Mouse (Mus musculus): ENCODE data around the gene Anapc1. TPM values are rescaled to one million over a fixed set of nuclear protein-coding genes. Genes with fewer than 3 reads are reported as not detected.

The Anapc1 gene
- polyA plus RNA-seq, 1 experiment from 2014 or later, result 39.8 TPM

DNA sequence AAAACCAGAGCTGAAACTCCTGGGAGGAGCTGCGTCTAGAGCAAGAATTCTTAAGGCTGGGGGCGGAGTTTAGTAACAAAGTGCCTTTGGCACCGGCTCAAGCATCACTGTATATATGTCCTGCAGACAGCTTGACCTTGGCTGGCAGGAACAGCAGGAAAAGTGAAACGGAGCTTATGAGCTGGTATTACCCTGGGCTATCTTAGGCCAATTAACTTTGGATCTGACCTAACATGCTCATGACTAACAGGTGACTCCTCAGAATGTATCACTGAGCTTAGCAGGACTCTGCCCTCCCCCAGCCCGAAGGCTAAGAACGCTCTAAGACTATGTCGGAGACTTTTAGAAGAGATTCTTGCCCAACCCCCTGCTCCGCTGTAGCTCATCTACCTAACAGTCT lies 121.3 kb downstream of the Anapc1 start:
- no peak overlapping the region for H3K27ac ChIP-seq (ENCODE audit: low read length)
- no peak overlapping the region for H3K9ac ChIP-seq (ENCODE audit: low read depth, low read length)
- WGBS, result 42% methylated on average over 8 of the region's 8 CpGs
- ATAC-seq, result peak; percentile 70
- peaks cover 18% of the 10 kb centered on the region for H3K4me1 ChIP-seq (ENCODE audit: control insufficient read depth, insufficient read depth, low read length)
- no peaks in the 10 kb centered on the region for H3K27me3 ChIP-seq (replicated peaks; ENCODE audit: control insufficient read depth, insufficient read depth, low read length)
- no peak overlapping the region for H3K4me2 ChIP-seq (ENCODE audit: low read depth, low read length)
- H3K36me3 ChIP-seq (ENCODE audit: control insufficient read depth, insufficient read depth, low read length), result no peaks in the 10 kb centered on the region
- no peaks in the 10 kb centered on the region for H3K9me3 ChIP-seq (ENCODE audit: control insufficient read depth, low read length)
- H3K4me3 ChIP-seq (ENCODE audit: low read length), result no peak overlapping the region

DNA sequence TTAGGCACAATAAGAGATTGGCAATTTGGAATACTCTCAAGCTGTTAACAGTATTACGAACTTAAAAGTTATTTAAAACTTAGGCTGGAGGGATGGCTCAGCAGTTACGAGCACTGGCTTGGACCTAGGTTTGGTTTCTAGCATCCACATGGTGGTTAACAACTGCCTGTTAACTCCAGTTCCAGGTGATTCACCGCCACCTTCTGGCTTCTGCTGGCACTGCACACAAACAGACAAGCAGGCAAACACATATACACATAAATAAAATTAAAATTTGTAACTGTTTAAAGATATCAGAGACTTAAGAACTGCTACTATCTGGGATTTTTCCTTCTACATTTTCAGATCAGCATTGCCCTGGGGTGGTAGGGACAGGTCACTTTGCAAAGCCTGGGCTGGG lies 123.0 kb downstream of the Anapc1 start:
- Histone ChIP-seq H3K27ac (ENCODE audit: low read length) (no peak overlapping the region), H3K4me1 (ENCODE audit: control insufficient read depth, insufficient read depth, low read length) (peaks cover 18% of the 10 kb centered on the region), H3K4me2 (ENCODE audit: low read depth, low read length) (no peak overlapping the region), H3K9ac (ENCODE audit: low read depth, low read length) (no peak overlapping the region), H3K36me3 (ENCODE audit: control insufficient read depth, insufficient read depth, low read length) (no peaks in the 10 kb centered on the region), H3K9me3 (ENCODE audit: control insufficient read depth, low read length) (no peaks in the 10 kb centered on the region), H3K4me3 (ENCODE audit: low read length) (no peak overlapping the region), H3K27me3 (replicated peaks; ENCODE audit: control insufficient read depth, insufficient read depth, low read length) (no peaks in the 10 kb centered on the region)
- WGBS, result 93% methylated on average over 3 of the region's 3 CpGs
- ATAC-seq, result no peak

Other genes with a start within 250 kb of the Anapc1 start
- not detected in 2 replicates for gene Spdye4c, start 96.2 kb downstream of the Anapc1 start, polyA plus RNA-seq (2015; fragmentation: Nextera tagmentation; extraction: Ambion mirVana)
- gene Mertk, start 11.6 kb upstream of the Anapc1 start, polyA plus RNA-seq (2015; fragmentation: Nextera tagmentation; extraction: Ambion mirVana), result 13.5 and 15.0 TPM in 2 replicates
- 54.6 and 62.4 TPM in 2 replicates for gene Tmem87b, start 130.7 kb upstream of the Anapc1 start, polyA plus RNA-seq (2015; fragmentation: Nextera tagmentation; extraction: Ambion mirVana)
- 12.4 and 13.3 TPM in 2 replicates for gene Fbln7, start 175.6 kb upstream of the Anapc1 start, polyA plus RNA-seq (2015; fragmentation: Nextera tagmentation; extraction: Ambion mirVana)

All from intestine, embryonic 16.5 days (tissue).